Mouse (Mus musculus) frontal cortex, postnatal 36 days (tissue): Measurements from ENCODE around the gene Unc45a.

Experiments
- DNase-seq, 2 experiments: peaks; one replicate each; pipeline ENCODE4 v3.0.0; 2022; ENCODE audit warnings: low spot score in 2 of 2

Unc45a gene

GRCm38 (mm10) chr7:80340793-80341192, at the start of gene Unc45a:
TSS of gene Unc45a (minus strand) at chr7:80341005.
- peak; percentile 52 to 53 for DNase-seq

- no peak for DNase-seq
Measured at GRCm38 (mm10) chr7:80387633-80388543, 47.1 kb upstream of the Unc45a start, which contains the start of gene Fes. TSS of gene Fes (minus strand) at chr7:80387946.

GRCm38 (mm10) chr7:80387033-80387632, 46.3 kb upstream of the Unc45a start:
- no peak for DNase-seq

- peak; percentile 88 to 89 for DNase-seq
Measured at GRCm38 (mm10) chr7:80386235-80386930, 45.6 kb upstream of the Unc45a start.

GRCm38 (mm10) chr7:80382919-80383318, 42.1 kb upstream of the Unc45a start:
- DNase-seq: no peak

GRCm38 (mm10) chr7:80379531-80379930, 38.7 kb upstream of the Unc45a start:
- DNase-seq: no peak

- peak in 1 of 2 experiments; percentile 71 for DNase-seq
Measured at GRCm38 (mm10) chr7:80377471-80377870, 36.7 kb upstream of the Unc45a start.

- DNase-seq: no peak
Measured at GRCm38 (mm10) chr7:80376192-80376591, 35.4 kb upstream of the Unc45a start.

GRCm38 (mm10) chr7:80375376-80376039, 34.7 kb upstream of the Unc45a start:
- DNase-seq: no peak

- DNase-seq: no peak
Measured at GRCm38 (mm10) chr7:80374733-80375132, 33.9 kb upstream of the Unc45a start.

- no peak for DNase-seq
Measured at GRCm38 (mm10) chr7:80374280-80374679, 33.5 kb upstream of the Unc45a start.

- no peak for DNase-seq
Measured at GRCm38 (mm10) chr7:80373850-80374249, 33.0 kb upstream of the Unc45a start.

- DNase-seq: no peak
Measured at GRCm38 (mm10) chr7:80373352-80373751, 32.5 kb upstream of the Unc45a start.

GRCm38 (mm10) chr7:80372667-80373066, 31.9 kb upstream of the Unc45a start:
- DNase-seq: no peak

- no peak for DNase-seq
Measured at GRCm38 (mm10) chr7:80372166-80372565, 31.4 kb upstream of the Unc45a start.

GRCm38 (mm10) chr7:80371041-80371751, 30.4 kb upstream of the Unc45a start, which contains the start of gene Man2a2:
TSS of gene Man2a2 (minus strand) at chr7:80371375.
- peak; percentile 73 to 74 for DNase-seq

GRCm38 (mm10) chr7:80370649-80371040, 29.8 kb upstream of the Unc45a start:
- peak; percentile 83 to 85 for DNase-seq

GRCm38 (mm10) chr7:80369967-80370431, 29.2 kb upstream of the Unc45a start:
- no peak for DNase-seq

- DNase-seq: no peak
Measured at GRCm38 (mm10) chr7:80369461-80369860, 28.7 kb upstream of the Unc45a start.

GRCm38 (mm10) chr7:80368635-80369421, 28.0 kb upstream of the Unc45a start:
- no peak for DNase-seq
